Mouse (Mus musculus) forebrain, embryonic 11.5 days (tissue): ENCODE measurements around the gene Cnot10. TPM values are rescaled to one million over a fixed set of nuclear protein-coding genes. Genes with fewer than 3 reads are reported as not detected.

Source experiments
- ATAC-seq: fragments of 200-750 bp; cut with Nextera tagmentation; replicated peaks from 2 replicates; pipeline ENCODE4 v1.8.0; 2017; ENCODE audit warnings: moderate TSS enrichment; ENCODE audit not compliant: low FRiP score
- DNase-seq: peaks from one replicate; pipeline ENCODE4 v3.0.0-alpha.2; 2017; ENCODE audit warnings: low spot score
- H3K27ac ChIP-seq: fragments of 300-500 bp; sonication (generic); 2 replicates; pipeline ENCODE4 v1.5.1; 2014; ENCODE audit warnings: low read depth, low read length
- H3K27me3 ChIP-seq: fragments of 300-500 bp; sonication (generic); 2 replicates; pipeline ENCODE4 v1.6.1; 2014; ENCODE audit warnings: mild to moderate bottlenecking, low read length, mixed read lengths; ENCODE audit not compliant: control insufficient read depth, insufficient read depth
- H3K36me3 ChIP-seq: fragments of 300-500 bp; sonication (generic); 2 replicates; pipeline ENCODE4 v1.6.1; 2014; ENCODE audit warnings: mild to moderate bottlenecking, low read length, moderate library complexity, mixed read lengths; ENCODE audit not compliant: control insufficient read depth, insufficient read depth
- H3K4me1 ChIP-seq: fragments of 300-500 bp; sonication (generic); replicated peaks from 2 replicates; pipeline ENCODE4 v1.6.1; 2014; ENCODE audit warnings: low read length, mixed read lengths; ENCODE audit not compliant: control insufficient read depth, insufficient read depth
- H3K4me2 ChIP-seq: fragments of 300-500 bp; sonication (generic); 2 replicates; pipeline ENCODE4 v1.6.1; 2014; ENCODE audit warnings: low read depth, mild to moderate bottlenecking, low read length, moderate library complexity, mixed read lengths; ENCODE audit not compliant: severe bottlenecking
- H3K4me3 ChIP-seq: fragments of 300-500 bp; sonication (generic); 2 replicates; pipeline ENCODE4 v1.5.1; 2014; ENCODE audit warnings: low read depth, low read length
- H3K9ac ChIP-seq: fragments of 300-500 bp; sonication (generic); 2 replicates; pipeline ENCODE4 v1.6.1; 2014; ENCODE audit warnings: low read length
- H3K9me3 ChIP-seq: fragments of 300-500 bp; sonication (generic); 2 replicates; pipeline ENCODE4 v1.6.1; 2016; ENCODE audit warnings: low read length, mixed read lengths; ENCODE audit not compliant: control insufficient read depth
- WGBS: fragments of 180-500 bp; shearing (Covaris S2); extraction: QIAGEN DNeasy Blood & Tissue Kit; methylation state at CpG from one replicate; pipeline ENCODE4 v1.1.7; 2014; 5-methylcytosine and 5-hydroxymethylcytosine counted together
- polyA plus RNA-seq: library from polyadenylated mRNA; unstranded; fragments of >200 nt; fragmentation: Nextera tagmentation; extraction: Ambion mirVana; gene quantifications from 2 replicates; pipeline ENCODE4 v1.2.1, GENCODE M21; 2014

The Cnot10 gene
- polyA plus RNA-seq: 76.0 and 78.8 TPM in 2 replicates

DNA sequence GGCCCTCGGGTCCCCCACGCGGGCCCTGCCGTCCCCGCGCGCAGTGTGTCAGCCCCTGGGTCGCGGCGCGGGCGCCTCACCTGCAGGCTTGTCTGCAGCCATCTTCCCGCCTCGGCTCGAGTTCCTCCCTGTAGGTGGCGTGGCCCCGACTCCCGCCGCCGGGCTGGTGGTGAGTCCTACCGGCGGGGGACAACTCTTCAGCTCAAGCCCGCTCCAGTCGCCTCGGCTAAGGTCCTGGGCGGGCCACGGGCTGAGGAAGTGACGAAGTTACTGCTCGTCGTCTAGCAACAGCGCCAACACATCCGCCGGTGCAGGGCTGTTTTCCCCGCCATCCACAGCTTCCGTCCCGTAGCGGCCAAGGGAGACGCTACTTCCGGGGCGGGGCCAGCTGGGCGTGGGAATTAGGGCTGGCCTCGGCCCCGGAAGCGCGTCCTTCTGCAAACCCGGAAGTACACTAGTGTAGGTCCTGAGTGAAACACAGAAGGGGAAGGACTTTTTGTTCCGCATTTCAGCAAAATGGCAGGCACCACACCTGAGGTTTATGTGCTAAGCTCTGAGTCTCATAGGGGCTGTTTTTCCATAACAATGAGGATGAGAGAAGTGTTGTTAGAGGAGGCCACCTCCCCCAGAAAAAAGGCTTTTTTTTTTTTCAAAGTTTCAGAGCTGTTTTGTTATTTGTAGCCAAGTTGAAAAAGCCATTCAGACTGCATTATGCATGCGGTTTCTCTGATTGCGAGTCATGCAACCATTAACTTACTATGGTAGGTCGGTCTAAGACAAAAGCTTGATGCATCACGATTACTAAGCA, at the start of gene Cnot10:
TSS of gene Cnot10 (minus strand) at position 346 of the 808 bp plus-strand sequence.
- Histone ChIP-seq H3K4me2 (peak within 1 kb of the TSS; percentile 65), H3K9ac (peak within 1 kb of the TSS; percentile 82), H3K9me3 (no peaks in the 10 kb centered on the region), H3K27ac (peak within 1 kb of the TSS; percentile 57), H3K27me3 (no peaks in the 10 kb centered on the region; the same call in 1 of the 2 replicates), H3K36me3 (no peaks in the 10 kb centered on the region), H3K4me3 (peak within 1 kb of the TSS; percentile 79), H3K4me1 (peaks cover 2% of the 10 kb centered on the region; the same call in 1 of the 2 replicates)
- peak; percentile 98 for ATAC-seq
- DNase-seq: peak; percentile 99
- 4% methylated on average over 51 of the region's 51 CpGs for whole genome bisulfite sequencing

DNA sequence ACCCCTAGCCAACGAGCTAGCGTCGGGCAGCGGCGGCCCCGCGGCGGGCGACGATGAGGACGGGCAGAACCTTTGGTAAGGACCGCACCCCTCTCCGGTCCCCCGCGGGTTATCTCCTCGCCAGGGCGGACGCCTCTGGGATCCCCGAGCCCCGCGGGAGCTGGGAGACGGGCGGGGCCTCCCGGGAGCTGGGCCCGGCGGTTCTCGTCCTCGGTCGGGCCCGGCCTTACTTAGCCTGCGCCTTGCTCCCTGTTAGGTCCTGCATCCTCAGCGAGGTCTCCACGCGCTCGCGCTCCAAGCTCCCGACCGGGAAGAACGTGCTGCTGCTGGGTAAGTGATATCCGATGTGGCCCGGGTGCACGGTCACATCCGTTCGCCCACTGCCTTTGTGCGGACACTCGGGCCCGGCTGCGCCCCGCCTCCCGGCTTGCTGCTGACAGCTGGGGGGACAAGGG, 49.0 kb upstream of the Cnot10 start:
- Histone ChIP-seq H3K27ac (peak overlapping the region; percentile 92), H3K9ac (peak overlapping the region; percentile 96), H3K4me1 (peaks cover 5% of the 10 kb centered on the region; the same call in 1 of the 2 replicates), H3K9me3 (no peaks in the 10 kb centered on the region), H3K27me3 (no peaks in the 10 kb centered on the region), H3K4me3 (peak overlapping the region; percentile 95), H3K36me3 (peaks cover 2% of the 10 kb centered on the region; the same call in 1 of the 2 replicates), H3K4me2 (peak overlapping the region; percentile 77)
- WGBS: under 1% methylated on average over 50 of the region's 50 CpGs
- DNase-seq (peak; percentile 76), ATAC-seq (peak; percentile 71)

DNA sequence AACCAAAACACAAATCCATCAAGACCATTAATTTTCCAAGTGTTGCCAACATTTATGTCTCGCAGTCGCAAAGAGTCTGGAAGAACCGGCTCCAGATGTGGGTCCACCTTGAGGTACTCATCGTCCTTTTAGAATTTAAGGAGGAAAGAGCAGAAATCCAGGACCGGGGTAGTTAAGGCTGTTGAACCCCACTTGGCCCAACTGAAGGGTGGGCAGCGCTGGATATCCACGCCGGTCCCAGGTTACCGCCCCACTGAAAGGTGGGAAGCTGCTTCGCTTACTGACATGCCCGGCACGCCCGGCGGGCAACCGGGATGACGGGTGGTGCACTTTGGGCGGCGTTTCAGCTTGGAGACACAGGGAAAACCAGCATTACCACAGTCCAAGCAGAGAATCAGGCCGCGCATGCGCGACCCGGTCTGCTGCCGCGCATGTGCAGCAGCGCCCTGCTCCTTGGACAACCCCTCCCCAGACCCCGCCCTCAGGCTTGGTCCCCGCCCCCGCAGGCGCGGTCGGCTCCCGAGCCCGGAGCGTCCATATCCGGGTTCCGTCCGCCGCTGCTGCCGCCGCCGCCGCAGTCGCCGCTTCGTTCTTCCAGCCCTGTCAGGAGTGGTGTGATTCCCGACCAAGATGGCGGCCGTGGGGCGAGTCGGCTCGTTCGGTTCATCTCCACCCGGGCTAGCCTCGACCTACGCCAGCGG, 48.4 kb upstream of the Cnot10 start, which contains the start of gene Dync1li1:
TSS of gene Dync1li1 (plus strand) at position 539 of the 701 bp plus-strand sequence.
- Histone ChIP-seq H3K4me1 (peaks cover 5% of the 10 kb centered on the region; the same call in 1 of the 2 replicates), H3K4me2 (peak within 1 kb of the TSS; percentile 77), H3K4me3 (peak within 1 kb of the TSS; percentile 95), H3K9ac (peak within 1 kb of the TSS; percentile 96), H3K27ac (peak within 1 kb of the TSS; percentile 92), H3K27me3 (no peaks in the 10 kb centered on the region), H3K9me3 (no peaks in the 10 kb centered on the region), H3K36me3 (peaks cover 2% of the 10 kb centered on the region; the same call in 1 of the 2 replicates)
- ATAC-seq (peak; percentile 97), DNase-seq (peak; percentile 99)
- under 1% methylated on average over 56 of the region's 57 CpGs for WGBS

DNA sequence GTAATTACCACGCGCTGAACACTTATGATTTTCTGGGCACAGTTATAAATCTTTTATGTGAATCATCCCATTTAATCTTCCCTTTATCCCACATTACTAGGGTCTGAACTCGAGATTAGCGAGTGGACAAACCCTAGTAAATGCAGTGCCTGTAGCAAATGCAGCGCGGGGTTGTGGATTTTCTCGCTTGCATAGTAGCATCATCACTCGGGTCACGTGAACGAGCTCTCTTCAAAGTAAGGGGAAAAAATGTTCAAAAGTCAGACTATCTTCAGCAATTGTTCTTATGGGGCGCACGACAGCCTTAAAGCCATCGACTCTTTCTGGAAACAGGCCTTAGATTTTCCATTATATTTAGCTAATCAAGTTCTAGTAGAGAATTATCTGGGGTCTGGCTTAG, 47.7 kb upstream of the Cnot10 start:
- Histone ChIP-seq H3K4me2 (peak overlapping the region; percentile 75; the same call in 1 of the 2 replicates), H3K36me3 (no peaks in the 10 kb centered on the region), H3K4me1 (peaks cover 5% of the 10 kb centered on the region; the same call in 1 of the 2 replicates), H3K4me3 (peak overlapping the region; percentile 95), H3K9me3 (no peaks in the 10 kb centered on the region), H3K27me3 (no peaks in the 10 kb centered on the region), H3K9ac (peak overlapping the region; percentile 96), H3K27ac (no peak overlapping the region)
- no peak for ATAC-seq
- WGBS: 72% methylated on average over 13 of the region's 13 CpGs
- no peak for DNase-seq

DNA sequence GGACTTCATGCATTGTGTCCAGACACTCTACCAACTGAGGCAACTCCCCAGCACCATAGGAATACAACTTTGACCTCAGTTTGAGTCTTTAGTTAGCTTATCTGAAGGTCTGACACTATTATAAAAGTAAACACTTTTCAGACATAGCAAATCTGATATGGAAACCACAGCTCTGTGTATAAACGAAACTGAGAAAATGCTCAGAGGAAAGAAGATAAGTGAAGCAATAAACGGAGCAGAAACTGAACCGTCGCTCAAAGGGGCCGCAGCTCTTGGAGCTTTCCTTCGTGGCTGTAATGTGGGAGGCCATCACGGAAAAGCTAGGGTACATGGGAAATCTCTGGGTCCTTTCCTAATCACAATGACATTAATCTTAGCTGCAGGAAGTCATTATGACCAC, 46.3 kb upstream of the Cnot10 start:
- peaks cover 5% of the 10 kb centered on the region; the same call in 1 of the 2 replicates for H3K4me1 ChIP-seq
- H3K27me3 ChIP-seq: no peaks in the 10 kb centered on the region
- no peak overlapping the region for H3K4me3 ChIP-seq
- ATAC-seq: no peak
- no peak for DNase-seq
- no peak overlapping the region for H3K4me2 ChIP-seq
- WGBS: 89% methylated on average over 7 of the region's 7 CpGs
- no peaks in the 10 kb centered on the region for H3K9me3 ChIP-seq
- H3K9ac ChIP-seq: no peak overlapping the region
- H3K36me3 ChIP-seq: no peaks in the 10 kb centered on the region
- H3K27ac ChIP-seq: no peak overlapping the region

DNA sequence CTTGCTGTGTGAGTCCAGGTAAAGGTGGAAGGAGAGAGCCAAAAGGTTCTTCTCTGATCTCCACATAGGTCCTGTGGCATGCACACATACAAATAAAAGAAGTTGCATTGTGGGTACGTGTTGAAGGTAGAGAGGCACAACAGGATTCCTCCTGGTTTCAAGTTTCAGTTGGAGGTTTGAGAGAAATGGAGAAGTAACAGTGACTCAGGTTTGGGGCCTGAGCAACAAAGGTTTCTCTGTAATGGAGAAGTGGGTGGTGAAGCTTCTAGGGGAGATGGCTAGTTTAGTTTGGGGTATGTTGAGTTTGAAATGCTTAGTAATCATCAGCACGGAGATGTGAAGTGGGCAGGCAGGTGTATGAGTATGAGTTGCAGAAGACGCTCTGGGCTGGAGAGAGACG, 42.2 kb upstream of the Cnot10 start:
- no peak overlapping the region for H3K4me2 ChIP-seq
- 85% methylated on average over 4 of the region's 4 CpGs for WGBS
- H3K4me3 ChIP-seq: no peak overlapping the region
- no peak for DNase-seq
- H3K36me3 ChIP-seq: no peaks in the 10 kb centered on the region
- H3K9me3 ChIP-seq: no peaks in the 10 kb centered on the region
- no peaks in the 10 kb centered on the region for H3K27me3 ChIP-seq
- no peak overlapping the region for H3K9ac ChIP-seq
- ATAC-seq: no peak
- H3K27ac ChIP-seq: no peak overlapping the region
- H3K4me1 ChIP-seq: no peaks in the 10 kb centered on the region

DNA sequence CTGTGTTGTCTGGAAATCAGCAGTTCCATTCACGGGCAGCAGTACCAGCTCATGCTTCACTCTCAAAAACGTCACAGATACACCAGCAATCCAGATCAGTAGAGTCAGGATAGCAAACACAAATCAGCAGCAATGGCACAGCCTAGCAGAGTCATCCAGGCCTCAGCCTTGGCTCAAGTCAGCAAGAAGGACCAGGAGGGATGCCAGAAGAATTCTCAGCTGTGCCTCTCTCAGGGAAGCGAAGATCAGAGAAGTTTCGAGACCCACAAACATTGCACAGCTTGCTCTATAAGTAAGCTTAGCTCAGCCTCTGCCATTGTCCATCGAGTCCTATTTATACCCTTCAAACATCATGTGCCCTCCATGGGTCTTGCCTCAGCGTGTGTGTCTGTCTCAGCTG, 40.5 kb upstream of the Cnot10 start:
- Histone ChIP-seq H3K4me2 (no peak overlapping the region), H3K27me3 (no peaks in the 10 kb centered on the region), H3K36me3 (no peaks in the 10 kb centered on the region), H3K9ac (no peak overlapping the region), H3K4me3 (no peak overlapping the region), H3K27ac (no peak overlapping the region), H3K9me3 (no peaks in the 10 kb centered on the region), H3K4me1 (no peaks in the 10 kb centered on the region)
- DNase-seq (no peak), ATAC-seq (no peak)
- 83% methylated on average over 6 of the region's 6 CpGs for WGBS

DNA sequence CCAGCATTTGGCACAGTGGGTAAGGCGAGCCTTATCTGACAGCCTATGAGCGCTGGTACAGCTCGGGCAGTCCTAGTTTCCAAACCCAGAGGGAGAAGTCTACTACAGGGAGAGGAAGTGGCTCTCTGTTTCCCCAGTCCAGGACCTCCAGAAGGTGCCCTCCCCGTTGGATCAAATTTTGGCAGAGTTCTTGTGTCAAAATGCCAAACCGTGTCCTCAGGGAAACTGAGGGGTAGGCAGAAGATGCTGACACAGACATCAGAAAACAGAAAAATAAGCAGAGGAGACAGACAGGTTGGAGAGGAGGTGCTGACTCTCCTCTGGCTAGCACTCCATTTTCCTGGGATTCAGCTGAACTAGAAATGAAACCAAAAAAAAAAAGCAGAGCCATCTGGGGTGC, 40.0 kb upstream of the Cnot10 start:
- 91% methylated on average over 5 of the region's 5 CpGs for WGBS
- DNase-seq: no peak
- no peaks in the 10 kb centered on the region for H3K9me3 ChIP-seq
- H3K36me3 ChIP-seq: no peaks in the 10 kb centered on the region
- no peak for ATAC-seq
- no peak overlapping the region for H3K4me3 ChIP-seq
- H3K4me1 ChIP-seq: no peaks in the 10 kb centered on the region
- H3K9ac ChIP-seq: no peak overlapping the region
- no peak overlapping the region for H3K27ac ChIP-seq
- H3K4me2 ChIP-seq: no peak overlapping the region
- no peaks in the 10 kb centered on the region for H3K27me3 ChIP-seq
